Mouse (Mus musculus) testis, postnatal 14 days (tissue): Measurements from ENCODE around the gene Stum.

Experiments used
- DNase-seq: peaks from one replicate; pipeline ENCODE4 v3.0.0; 2021; ENCODE audit warnings: low spot score

Stum gene

DNA sequence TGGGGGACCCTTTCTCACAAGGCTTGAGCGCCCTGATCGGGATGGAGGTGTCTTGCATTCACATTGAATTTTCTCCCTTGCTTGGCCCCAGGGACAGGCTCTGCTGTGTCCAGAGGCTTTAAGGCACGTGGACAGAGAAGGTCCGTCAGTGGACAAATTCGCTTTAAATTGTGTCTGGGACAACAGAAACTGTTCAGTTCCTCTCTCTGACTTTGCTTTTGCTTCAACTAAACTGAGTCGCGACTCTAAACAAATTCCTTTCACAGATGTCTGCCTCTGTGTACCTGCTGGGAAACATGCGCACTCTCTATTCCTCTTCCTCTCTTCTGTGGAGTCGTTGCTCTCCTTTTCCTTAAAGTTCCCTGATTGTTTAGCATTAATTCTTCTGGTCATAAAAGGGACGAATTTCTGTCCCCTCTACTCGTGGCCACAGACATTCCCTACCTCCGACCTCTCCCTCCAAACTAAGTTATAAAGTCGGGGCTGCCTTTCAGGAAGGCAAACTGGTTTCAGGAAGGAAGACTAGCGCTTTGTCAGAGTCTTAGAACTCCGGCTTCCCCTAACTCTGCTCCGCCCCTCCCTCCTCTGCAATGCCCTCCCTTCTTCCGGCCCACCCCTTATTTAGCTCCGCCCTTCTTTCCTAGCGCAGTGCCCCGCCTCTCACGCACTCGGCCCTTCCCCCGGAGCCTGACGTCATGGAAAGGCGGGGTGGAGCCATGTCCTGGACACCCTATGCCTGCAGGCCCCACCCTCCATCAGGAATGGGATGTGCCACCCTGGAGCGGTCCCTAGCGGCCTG, 96.2 kb downstream of the Stum start:
- DNase-seq, result peak; percentile 95

DNA sequence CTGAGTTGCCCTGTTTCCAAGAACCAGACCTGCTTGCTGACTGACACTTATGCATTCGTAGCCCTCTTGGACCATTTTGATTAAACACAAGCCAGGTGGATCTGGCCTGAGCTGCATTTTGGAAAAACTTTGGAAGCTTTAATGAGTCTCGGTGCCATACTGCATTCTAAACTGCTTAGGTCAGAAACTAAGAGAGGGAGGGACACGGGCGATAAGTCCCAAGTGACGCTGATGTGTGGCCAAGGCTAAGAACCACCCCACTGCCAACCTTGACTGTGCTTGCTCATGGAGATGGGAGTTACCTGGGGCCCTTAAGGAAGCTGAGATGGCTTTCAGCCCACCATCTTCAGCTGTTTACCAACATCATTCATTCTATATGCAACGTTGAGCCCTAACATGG, 98.0 kb downstream of the Stum start:
- DNase-seq, result no peak

- DNase-seq, result peak; percentile 80
These were observed 98.8 kb downstream of the Stum start for GRCm38 (mm10) chr1:180384486-180384885.

- DNase-seq, result no peak
These were observed 99.4 kb downstream of the Stum start for GRCm38 (mm10) chr1:180383884-180384283.
